Mouse (Mus musculus) layer of hippocampus, postnatal 14 days (tissue): ENCODE measurements at regions not wholly inside any gene's neighbourhood (a gene's known extent, or its start where the extent isn't known, plus 50 kb on each side); places are given as distances from the start of the nearest gene placed in this dataset.

Experiments used
- DNase-seq, 2 experiments: peaks; one replicate each; pipeline ENCODE4 v3.0.0; 2021 to 2022; ENCODE audit warnings: low spot score in 2 of 2, mixed read lengths in 1 of 2

DNA sequence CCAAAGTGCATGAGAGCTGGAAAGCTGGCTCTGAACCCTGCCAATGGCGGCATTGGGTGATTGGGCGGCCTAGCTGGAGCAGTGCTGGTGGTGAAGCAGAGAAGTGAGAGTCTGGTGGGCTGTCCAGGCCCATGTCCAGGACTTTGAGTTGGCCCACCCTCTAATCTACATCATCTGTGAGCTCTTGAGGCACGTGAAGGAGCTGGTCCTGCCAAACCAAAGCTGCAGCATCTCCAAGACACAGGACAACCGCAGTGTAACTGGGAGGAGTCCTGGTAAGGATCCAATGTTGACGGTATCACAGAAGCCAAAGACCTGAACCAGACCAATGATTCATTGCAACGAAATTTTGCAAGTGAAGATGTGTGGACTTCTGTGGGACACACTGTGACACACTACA lies 231.4 kb upstream of the Gm6657 start:
- DNase-seq, result no peak

DNA sequence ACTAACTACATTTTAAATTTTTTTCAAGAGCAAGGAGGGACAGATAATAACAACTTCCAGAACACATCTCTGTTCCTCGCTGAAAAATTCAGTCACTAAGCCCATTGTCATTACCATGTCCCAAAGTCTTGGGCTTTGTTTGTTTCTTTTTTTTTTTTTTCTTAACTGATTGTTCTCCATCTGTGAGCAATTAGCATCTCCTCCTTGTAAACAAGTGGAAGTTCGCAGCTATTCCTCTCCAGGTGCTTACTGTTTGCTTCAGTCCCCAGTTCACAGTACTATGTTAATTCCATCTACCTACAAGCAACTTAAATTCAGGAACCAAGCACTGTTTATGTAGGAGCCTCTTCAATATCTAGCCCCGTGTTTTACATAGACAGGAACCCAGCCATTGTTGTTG lies 225.5 kb upstream of the Gm6657 start:
- no peak for DNase-seq

DNA sequence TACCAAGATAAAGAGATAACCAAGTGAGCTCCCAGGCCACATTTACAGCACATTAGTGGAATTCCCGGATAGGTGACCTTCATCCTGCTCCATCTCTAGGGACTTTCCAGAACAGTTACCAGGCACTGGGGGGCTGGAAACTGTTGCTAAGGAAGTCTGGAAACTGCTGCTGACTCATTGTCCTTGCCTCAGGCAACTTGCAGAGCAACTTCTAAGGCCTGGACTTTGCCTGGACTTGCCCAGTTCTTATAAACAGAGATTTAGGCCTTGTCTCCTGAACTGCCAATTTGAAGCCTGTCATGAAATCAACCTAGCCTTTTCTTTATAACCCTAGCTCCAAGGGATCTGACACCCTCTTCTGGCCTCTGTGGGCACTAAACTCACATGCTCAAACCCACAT lies 224.0 kb upstream of the Gm6657 start:
- no peak for DNase-seq

DNA sequence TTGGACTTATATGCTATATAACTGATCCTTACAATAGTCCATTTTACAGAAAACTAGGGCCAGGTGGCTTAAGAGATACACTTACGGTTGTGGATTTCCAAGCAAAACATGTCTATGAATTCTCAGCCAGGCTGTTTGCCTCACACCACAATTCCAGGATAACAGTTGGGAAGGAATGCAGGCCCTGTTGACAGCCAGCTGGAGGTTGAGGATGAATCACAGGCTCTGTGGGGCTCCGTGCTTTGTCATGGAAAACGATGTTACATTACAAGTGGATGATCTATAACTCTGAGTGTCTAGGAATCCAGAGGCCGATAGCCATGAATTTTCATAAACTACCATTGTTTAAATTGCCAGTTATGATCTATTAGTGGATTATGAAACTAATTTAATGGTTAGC lies 221.9 kb upstream of the Gm6657 start:
- peak in 1 of 2 experiments; percentile 64 for DNase-seq

DNA sequence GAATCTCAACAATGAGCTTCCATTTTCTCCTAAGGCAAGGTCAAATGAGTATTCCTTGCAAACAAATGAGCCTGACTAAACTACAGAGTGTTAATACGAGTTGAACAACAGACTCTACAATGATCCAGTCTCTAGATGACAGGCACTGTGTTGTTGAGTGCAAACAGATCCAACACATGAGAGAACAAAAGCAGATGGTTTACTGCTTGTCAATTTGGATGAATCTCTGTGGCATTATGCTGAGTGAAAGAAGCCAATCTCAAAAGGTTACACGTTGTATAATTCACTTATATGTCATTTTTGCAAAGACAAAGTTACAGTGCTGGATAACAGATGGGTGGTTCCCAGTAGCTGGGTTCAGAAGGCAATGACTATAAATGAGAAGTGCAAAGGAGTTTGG lies 217.1 kb upstream of the Gm6657 start:
- peak in 1 of 2 experiments; percentile 84 for DNase-seq

DNA sequence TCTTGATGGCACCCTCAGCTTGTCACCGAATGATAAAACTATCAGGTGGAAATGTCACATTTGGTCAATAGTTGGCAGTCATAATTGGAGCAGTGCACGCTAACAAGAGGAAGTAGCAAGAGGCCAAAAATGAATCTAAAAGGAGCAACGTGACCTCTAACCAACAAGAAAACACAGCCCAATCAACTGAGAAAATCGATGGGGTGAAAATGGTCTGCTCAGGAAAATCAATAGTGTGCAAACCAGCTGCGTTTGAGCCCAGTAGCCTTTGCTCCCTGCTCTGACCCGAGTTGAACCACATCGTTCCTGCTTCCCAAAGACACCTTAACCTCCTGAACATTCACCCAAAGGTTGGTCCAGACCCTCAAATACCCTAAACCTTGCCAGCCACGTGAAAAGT lies 207.3 kb upstream of the Gm6657 start:
- DNase-seq, result no peak

DNA sequence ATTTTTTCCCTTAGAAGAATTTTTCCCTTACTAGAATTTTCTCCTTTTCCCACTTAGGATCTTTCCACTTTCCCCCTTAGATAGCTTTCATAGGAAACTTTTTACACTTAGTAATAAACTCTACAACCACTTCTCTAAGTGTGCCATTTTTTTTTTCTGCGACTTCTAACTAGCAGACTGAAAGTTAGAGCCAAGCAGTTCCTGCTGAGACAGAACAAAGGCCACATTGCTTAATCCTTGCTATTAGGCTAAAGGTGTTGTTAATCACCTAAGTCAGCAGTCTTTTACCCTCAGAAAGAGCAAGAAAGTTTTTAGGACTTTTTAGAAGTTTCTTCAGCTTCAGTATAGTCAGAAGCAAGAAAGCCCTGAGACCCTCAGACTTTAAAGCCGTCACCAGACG lies 204.3 kb upstream of the Gm6657 start:
- no peak for DNase-seq

DNA sequence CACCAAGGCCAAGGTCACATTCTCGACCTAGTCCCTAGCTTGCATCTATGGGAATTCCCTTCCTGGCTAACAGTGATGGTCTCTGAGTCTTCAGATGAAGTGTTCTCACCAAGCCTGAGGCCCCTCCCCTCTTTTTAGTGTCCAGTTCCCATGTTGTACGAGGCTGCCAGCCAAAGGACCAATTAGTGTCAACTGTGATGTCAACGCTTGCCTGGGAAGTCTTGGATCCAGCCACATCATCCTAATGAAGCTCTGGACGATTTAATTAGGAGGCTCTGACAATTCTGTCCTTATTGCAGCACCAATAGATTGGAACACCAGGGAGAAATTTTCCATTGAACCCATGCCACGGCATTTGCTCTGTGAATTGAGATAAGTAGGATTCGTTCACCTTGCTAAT lies 202.4 kb upstream of the Gm6657 start:
- DNase-seq, result peak in 1 of 2 experiments; percentile 67

DNA sequence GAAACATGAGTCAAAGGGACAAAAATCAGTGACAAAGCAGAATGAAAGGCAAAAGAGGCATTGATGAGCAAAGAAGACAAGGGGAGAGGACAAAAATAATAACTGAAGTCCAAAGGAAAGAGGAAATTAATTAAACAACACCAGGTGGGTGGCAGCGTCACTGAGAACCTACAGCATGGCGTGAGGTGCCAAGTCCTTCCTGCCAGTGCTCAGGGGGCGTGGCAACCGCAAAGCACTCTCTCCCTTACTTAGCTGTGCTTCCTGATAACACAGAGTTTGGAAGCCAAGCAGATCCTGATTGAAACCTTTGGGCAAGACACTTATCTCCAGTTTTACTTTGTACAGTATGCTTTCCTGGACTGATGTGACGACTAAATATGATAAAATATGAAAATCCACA lies 199.9 kb upstream of the Gm6657 start:
- DNase-seq, result no peak

DNA sequence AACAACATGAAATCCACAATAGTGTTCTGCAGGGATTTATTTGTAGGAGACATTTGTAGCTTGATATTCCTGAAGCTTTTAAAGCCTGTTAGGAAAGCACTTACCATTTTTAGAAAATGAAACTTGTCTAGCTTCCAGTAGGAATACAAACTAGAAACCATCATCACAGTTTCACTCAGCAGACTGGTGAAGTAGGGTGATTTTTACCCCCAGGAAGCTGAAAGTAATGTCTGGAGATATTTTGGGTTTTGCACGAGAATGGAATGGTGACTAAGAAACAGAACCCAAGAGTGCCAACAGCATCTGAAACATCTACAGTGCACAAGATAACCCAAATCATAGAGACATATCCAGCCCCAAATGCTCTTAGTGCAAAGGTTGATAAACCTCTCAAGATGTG lies 196.1 kb upstream of the Gm6657 start:
- DNase-seq, result no peak

DNA sequence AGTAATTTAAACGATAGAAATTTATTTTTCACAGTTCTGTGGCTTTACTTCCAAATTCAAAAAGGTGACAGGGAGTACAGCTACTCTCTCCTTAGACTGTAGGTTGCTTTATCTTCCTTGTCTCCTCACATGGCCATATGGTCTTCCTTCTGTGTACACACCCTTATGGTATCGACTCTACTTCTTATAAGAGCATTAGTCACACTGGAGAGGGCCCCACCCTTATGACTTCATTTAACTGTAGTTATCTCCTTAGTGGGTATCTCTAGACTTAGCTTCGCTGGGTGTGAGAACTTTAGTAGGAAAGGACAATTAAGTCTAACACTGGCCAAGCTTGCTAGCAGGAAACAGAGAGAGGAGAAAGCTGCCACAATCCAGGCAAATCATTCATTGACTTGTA lies 193.6 kb upstream of the Gm6657 start:
- no peak for DNase-seq

DNA sequence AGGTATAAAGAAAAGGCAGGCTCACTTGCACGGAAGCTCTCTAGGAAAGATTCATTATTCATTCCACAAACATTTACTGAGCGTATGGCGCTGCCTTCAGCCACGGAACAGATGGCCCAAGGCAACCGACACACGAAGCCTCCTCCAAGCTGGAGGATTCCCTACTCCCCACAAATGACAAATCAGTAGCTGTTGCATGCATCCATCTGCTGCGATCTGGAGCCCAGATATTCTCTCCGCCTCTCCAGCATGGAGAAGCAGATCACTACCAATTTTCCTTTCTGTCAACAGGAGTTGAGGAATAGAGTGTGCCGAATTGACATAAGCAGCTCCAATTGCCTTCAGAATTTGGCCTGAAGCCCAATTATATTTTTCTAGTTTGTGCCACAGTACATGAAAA lies 192.2 kb upstream of the Gm6657 start:
- peak; percentile 66 to 94 for DNase-seq

DNA sequence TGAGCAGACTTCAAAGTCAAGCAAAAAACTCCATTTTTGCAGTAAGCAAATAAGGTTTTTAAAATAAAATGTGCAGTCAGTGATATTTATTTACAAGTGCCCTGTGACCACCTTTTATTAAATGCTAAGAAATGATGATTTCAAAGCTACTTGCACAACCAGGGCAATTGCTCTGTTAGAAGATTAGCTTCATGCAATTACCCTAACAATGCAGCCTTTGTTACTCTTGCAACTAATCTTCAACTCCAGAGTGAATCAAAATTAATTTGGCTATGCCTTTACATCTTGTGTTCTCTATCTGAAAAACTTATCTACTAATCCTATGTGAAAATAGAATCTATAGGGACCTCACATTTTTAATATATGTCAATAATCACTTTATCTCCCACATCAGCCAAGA lies 160.3 kb upstream of the Gm6657 start:
- DNase-seq, result no peak

DNA sequence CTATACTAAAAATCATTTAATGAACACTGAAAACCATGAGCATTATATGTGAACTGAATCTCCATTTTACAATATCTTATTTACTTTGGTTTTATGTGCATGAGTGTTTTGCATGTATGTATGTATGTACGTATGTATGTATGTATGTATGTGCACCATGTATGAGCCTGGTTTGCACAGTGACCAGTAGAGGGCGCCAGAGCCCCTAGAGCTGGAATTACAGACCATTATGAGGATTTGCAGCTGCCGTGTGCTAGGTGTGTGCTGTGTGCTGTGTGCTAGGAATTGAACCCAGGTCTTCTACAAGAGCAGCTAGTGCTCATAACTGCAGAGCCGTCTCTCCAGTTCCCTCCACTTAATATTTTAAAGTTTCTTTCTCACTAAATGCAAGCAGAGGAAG lies 147.5 kb upstream of the Gm6657 start:
- no peak for DNase-seq

DNA sequence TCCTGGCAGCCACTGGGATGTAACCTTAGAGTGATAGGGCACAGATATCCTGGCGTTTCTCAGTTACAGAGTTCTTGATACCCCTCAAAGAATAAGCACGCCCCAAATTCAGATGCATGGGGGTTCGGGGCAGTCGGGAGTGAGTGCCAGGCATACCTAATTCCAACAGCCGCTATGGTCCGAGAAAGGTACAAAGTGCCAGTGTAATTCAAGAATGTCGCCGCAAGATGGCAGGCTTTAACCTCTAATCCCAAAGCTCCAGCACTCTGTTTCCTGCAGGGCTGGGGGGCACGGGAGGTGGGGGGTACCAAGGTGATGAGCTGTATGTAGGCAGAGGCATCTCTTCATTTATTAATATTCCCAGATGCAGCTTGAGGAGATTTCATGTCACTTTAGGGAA lies 138.1 kb upstream of the Gm6657 start:
- DNase-seq, result peak; percentile 56 to 68

DNA sequence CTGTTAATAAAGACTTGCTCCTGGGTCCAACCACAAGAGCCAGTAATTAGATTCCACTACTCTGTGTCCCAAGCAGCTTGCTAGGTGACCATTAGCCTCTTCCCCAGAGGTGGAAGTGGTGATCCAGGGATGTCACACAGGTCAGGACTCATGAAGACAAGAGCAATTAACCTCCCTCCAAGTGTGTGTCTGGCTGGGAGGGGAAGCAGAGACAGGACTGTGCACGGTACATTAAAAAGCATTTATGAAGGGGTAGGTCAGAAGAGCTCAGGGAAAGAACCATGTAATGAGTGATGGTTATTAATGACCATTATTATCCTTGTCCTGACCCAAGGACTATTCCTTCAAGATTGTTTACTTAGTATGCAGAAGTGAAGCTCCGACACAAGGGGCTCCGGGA lies 136.9 kb upstream of the Gm6657 start:
- no peak for DNase-seq

DNA sequence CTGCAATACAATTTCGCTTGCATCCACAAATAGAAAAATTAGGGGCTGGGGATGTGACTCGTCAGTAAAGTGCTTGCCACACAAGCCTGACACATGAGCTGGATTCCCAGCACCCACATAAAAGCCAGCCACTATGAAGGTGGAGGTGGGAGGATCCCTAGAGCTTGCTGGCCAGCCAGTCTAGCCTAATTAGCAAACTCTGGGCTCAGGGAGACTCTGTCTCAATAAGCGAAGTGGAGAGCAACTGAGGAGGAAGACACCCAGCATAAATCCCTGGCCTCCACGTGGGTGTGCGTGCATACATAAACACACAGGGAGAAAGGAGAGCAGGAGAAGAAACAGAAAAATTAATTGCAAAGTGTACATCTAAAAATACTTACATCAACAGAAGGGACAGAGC lies 134.1 kb upstream of the Gm6657 start:
- DNase-seq, result no peak

DNA sequence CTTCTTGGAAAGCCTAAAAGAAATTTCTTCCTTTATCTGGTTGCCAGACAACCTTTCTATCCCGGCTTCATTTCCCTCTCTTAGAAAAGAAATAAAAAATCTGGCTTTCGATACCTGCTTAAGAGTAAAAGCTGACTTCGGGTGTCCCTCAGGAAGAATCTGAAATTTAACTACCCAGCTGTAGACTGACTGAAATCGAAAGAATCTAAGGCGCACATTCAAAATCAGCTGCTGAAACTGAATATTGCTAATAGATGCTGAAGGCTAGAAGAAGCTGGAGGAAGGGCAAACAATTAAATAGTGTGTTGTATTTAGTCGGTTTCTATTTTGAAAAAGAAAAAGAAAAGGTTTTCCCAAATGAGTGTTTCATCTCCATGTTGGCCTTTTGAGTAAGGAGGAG lies 128.0 kb upstream of the Gm6657 start:
- no peak for DNase-seq

DNA sequence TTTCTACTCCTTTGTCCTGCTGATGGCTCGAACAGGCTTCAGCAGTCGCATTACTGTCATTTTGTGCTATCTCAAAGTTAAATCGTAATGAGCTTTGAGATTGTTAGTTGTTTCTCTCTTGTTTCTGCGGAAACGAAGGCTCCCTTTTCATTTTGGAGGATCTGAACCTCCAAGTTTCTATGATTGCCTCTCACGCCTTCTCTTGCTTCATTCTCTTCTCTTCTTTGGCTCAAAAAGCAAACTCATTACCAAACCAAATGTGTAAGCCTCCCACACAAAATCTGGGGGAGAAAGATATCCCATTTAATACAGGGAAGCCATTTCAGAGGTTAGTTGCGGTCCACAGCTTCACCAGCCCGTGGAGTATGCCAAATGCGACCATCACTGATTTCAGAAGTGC lies 121.1 kb upstream of the Gm6657 start:
- no peak for DNase-seq

DNA sequence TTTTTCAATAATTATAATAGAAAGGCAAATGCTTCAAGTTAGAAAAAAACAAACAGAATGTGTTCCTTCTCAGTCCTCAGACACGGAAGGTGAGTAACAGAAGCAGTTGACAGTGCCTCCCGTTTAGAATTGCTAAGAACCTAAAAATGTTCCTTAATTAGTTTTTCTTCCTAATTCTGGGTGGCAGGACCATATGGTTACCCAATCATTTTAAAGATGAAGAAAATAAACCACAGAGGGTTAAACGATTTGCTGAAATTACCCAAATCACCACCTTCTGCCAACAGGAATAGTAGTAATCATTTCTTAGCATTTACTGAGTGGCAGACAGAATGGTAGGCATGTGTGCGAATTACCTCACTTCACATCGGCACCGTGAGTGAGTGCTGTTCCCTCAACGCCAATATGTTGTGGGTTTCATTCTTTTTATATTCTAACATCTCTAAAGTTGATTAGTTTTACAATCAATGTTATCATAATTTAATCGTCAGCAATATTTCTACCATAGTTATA lies 119.7 kb upstream of the Gm6657 start:
- no peak for DNase-seq

DNA sequence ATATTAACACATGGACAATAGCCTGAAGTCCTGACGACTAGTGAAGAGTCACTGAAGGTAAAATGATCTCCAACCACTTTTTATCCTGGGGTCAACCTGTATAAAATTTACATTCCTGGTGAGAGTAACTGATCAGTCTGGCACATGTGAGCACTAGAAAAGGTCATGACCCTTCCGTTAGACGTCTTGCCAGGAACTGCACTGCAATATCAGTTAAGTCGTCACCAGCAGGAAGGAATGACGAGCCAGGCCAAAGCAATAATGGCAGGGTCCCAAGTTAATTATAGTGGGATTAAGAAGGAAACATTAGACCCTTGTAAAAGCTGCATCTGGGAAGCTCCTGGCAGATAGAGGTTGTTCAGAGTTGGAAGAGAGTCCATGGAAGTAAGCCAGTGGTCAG lies 116.8 kb upstream of the Gm6657 start:
- DNase-seq, result no peak

DNA sequence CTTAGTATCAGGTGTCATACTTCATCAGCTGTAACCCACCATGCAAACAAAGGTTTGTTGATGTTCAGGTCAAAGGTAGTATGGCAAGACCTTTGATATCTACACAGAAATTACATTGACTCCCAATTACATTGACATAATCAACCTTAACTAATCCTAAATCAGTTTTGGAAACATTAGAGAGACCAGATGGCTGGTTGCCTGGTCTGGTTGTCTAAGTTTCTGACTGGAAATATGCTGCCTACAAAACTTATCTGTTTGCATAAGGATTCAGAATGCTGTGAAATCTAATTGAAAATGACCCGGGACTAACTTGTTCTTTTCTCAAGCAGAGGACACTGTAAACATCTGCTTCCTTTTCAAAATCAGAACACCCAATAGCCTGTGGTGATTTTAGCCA lies 111.9 kb upstream of the Gm6657 start:
- DNase-seq, result no peak

DNA sequence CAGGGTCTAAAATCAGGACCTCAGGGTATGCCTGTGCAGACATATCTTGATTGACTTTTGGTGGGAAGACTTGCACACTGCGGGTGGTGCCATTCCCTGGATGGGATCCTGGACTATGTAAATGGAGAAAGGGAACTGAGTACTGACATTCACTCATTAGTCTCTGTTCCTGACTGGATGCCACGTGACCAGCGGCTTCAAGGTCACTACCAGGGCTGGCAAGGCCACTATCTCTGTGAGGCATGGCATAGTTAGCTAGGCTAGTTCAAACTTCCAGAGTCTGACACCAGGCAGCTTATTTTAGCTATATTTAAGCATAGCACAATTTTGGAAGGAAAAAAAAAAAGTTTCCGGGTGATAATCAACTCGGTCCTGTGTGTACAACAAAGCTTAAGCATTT lies 108.0 kb upstream of the Gm6657 start:
- DNase-seq, result no peak

DNA sequence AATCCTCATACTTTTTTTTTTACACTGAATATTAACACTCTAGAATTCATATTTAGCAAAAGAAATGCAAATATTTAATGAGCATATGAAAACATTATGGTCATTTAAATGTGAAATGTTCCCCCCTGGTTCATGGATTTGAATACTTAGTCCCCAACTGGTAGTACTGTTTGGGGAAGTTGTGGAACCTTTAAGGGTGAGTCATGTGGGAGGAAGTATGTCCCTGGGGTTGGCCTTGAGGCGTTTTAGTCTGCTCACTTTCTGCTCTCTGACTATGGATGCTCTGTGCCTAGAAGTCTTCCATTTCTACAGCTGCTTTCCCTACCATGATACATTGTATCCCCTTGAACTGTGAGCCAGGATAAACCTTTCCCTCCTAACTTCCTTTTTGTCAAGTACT lies 106.1 kb upstream of the Gm6657 start:
- no peak for DNase-seq
